Mouse (Mus musculus): ENCODE measurements around the gene Ptpn3.

DNA sequence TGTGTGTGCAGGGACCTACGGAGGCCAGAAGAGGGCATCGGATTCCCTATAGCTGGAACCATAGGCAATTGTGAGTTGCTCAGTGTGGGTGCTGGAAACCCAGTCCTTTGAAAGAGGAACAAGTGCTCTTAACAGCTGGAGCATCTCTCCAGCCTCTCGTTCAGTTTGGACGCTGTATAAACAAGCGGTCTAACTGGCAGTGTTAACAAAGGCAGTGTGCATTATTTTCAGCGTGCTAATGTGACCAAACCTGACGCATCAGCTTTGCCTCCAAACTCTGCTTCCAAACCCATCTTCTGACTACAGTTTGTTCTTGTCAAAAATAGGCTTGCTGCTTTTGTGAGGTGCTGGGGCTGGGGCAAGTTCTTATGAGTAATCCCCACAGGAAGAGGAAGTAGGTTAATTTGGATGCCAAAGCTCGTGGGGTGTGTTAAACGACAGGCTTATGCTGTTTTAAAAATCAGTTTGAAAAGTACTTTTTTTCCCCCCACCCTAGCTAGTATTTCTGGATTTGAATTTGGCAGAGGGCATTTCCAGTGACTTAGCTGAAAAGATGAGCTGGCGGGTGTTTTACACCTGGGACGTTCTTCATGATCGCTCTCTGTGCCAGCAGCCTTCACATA, 32.4 kb upstream of the Ptpn3 start:
- no peak for TF ChIP-seq POLR2A (IDR thresholded peaks at IDR 0.05; ENCODE audit: low read depth, low read length)
- no peak for TF ChIP-seq EP300 (IDR thresholded peaks at IDR 0.05; ENCODE audit: low read length)
- TF ChIP-seq SMC3 (IDR thresholded peaks at IDR 0.05; ENCODE audit: low read depth, low read length), result no peak
- no peak for TF ChIP-seq CTCF (conservative IDR thresholded peaks at IDR 0.05 in 1 of 2, IDR thresholded peaks at IDR 0.05 in 1 of 2; ENCODE audit: low read depth in 2 of 2, low read length in 2 of 2)
- TF ChIP-seq ZMIZ1 (IDR thresholded peaks at IDR 0.05; ENCODE audit: low read depth, low read length), result no peak
- TF ChIP-seq ETS1 (conservative IDR thresholded peaks at IDR 0.05; ENCODE audit: low read depth, low read length), result no peak
- TF ChIP-seq RCOR1 (conservative IDR thresholded peaks at IDR 0.05; ENCODE audit: low read depth, low read length), result no peak
- TF ChIP-seq USF1 (IDR thresholded peaks at IDR 0.05; ENCODE audit: low read depth, low read length), result no peak
- TF ChIP-seq NELFE (IDR thresholded peaks at IDR 0.05; ENCODE audit: low read depth, low read length), result no peak
- no peak for TF ChIP-seq MAX (IDR thresholded peaks at IDR 0.05; ENCODE audit: low read length)
- TF ChIP-seq MYC (IDR thresholded peaks at IDR 0.05; ENCODE audit: low read depth, low read length), result no peak
- no peak for TF ChIP-seq JUN (IDR thresholded peaks at IDR 0.05; ENCODE audit: insufficient read depth, low read depth, low read length)
- no peak for TF ChIP-seq MEF2A (IDR thresholded peaks at IDR 0.05; ENCODE audit: borderline replicate concordance, low read depth, low read length)
